Mouse (Mus musculus) limb, embryonic 13.5 days (tissue): ENCODE measurements around the gene Gm42742. TPM values are rescaled to one million over a fixed set of nuclear protein-coding genes. Genes with fewer than 3 reads are reported as not detected.
A peak's percentile ranks its signal among the peaks of the same experiment; 100 is the strongest.

Source experiments
- ATAC-seq: fragments of 200-750 bp; cut with Nextera tagmentation; 2 replicates; pipeline ENCODE4 v1.8.0; 2017; ENCODE audit warnings: low read depth, moderate number of reproducible peaks, moderate TSS enrichment; ENCODE audit not compliant: low FRiP score
- H3K27ac ChIP-seq: fragments of 300-500 bp; sonication (generic); 2 replicates; pipeline ENCODE4 v1.5.1; 2015; ENCODE audit warnings: inconsistent platforms, mild to moderate bottlenecking, moderate library complexity
- H3K27me3 ChIP-seq: fragments of 300-500 bp; sonication (generic); 2 replicates; pipeline ENCODE4 v1.6.1; 2015; ENCODE audit warnings: mild to moderate bottlenecking, inconsistent platforms
- H3K36me3 ChIP-seq: fragments of 300-500 bp; sonication (generic); 2 replicates; pipeline ENCODE4 v1.6.1; 2015; ENCODE audit warnings: inconsistent platforms, mild to moderate bottlenecking, moderate library complexity
- H3K4me1 ChIP-seq: fragments of 300-500 bp; sonication (generic); 2 replicates; pipeline ENCODE4 v1.6.1; 2015; ENCODE audit warnings: inconsistent platforms
- H3K4me2 ChIP-seq: fragments of 300-500 bp; sonication (generic); replicated peaks from 2 replicates; pipeline ENCODE4 v1.6.1; 2015; ENCODE audit warnings: inconsistent platforms, mild to moderate bottlenecking, moderate library complexity
- H3K4me3 ChIP-seq: fragments of 300-500 bp; sonication (generic); 2 replicates; pipeline ENCODE4 v1.5.1; 2015; ENCODE audit warnings: moderate library complexity, mild to moderate bottlenecking, inconsistent platforms
- H3K9ac ChIP-seq: fragments of 300-500 bp; sonication (generic); 2 replicates; pipeline ENCODE4 v1.6.1; 2015; ENCODE audit warnings: mild to moderate bottlenecking, inconsistent platforms
- H3K9me3 ChIP-seq: fragments of 300-500 bp; sonication (generic); 2 replicates; pipeline ENCODE4 v1.6.1; 2016; ENCODE audit warnings: inconsistent platforms
- WGBS: fragments of 180-500 bp; shearing (Covaris S2); methylation state at CpG from one replicate; pipeline ENCODE4 v1.1.7; 2015; 5-methylcytosine and 5-hydroxymethylcytosine counted together
- polyA plus RNA-seq: library from polyadenylated mRNA; unstranded; fragments of >200 nt; fragmentation: Nextera tagmentation; extraction: Ambion mirVana; gene quantifications from 2 replicates; pipeline ENCODE4 v1.2.1, GENCODE M21; 2015

Gm42742 gene
- polyA plus RNA-seq, 1 experiment from 2014 or later, result 64.8 TPM

GRCm38 (mm10) chr7:127011051-127011450, 9.8 kb downstream of the Gm42742 start:
- no peaks in the 10 kb centered on the region for H3K9me3 ChIP-seq
- H3K9ac ChIP-seq, result no peak overlapping the region
- H3K27me3 ChIP-seq, result no peaks in the 10 kb centered on the region
- no peak for ATAC-seq
- H3K36me3 ChIP-seq, result peaks cover 45% of the 10 kb centered on the region
- no peak overlapping the region for H3K27ac ChIP-seq
- 89% methylated on average over 2 of the region's 2 CpGs for WGBS
- H3K4me3 ChIP-seq, result no peak overlapping the region
- no peak overlapping the region for H3K4me2 ChIP-seq
- H3K4me1 ChIP-seq, result peaks cover 24% of the 10 kb centered on the region

GRCm38 (mm10) chr7:127009307-127010085, 11.4 kb downstream of the Gm42742 start:
- Histone ChIP-seq H3K9ac (no peak overlapping the region), H3K9me3 (no peaks in the 10 kb centered on the region), H3K27me3 (no peaks in the 10 kb centered on the region), H3K4me1 (peaks cover 11% of the 10 kb centered on the region), H3K36me3 (peaks cover 30% of the 10 kb centered on the region), H3K4me2 (no peak overlapping the region), H3K4me3 (no peak overlapping the region), H3K27ac (no peak overlapping the region)
- no peak for ATAC-seq
- WGBS, result 83% methylated on average over 17 of the region's 17 CpGs

GRCm38 (mm10) chr7:127008239-127009019, 12.5 kb downstream of the Gm42742 start:
- Histone ChIP-seq H3K27ac (no peak overlapping the region), H3K4me2 (no peak overlapping the region), H3K4me3 (no peak overlapping the region), H3K4me1 (peaks cover 6% of the 10 kb centered on the region; the same call in 1 of the 2 replicates), H3K9me3 (no peaks in the 10 kb centered on the region), H3K36me3 (peaks cover 19% of the 10 kb centered on the region), H3K27me3 (no peaks in the 10 kb centered on the region), H3K9ac (peak overlapping the region; percentile 39; the same call in 1 of the 2 replicates)
- 67% methylated on average over 9 of the region's 9 CpGs for WGBS
- ATAC-seq, result no peak

GRCm38 (mm10) chr7:127007313-127008024, 13.4 kb downstream of the Gm42742 start:
- 86% methylated on average over 6 of the region's 6 CpGs for WGBS
- Histone ChIP-seq H3K4me2 (no peak overlapping the region), H3K9ac (no peak overlapping the region), H3K4me1 (peaks cover 6% of the 10 kb centered on the region; the same call in 1 of the 2 replicates), H3K27ac (no peak overlapping the region), H3K4me3 (no peak overlapping the region), H3K36me3 (peaks cover 10% of the 10 kb centered on the region; the same call in 1 of the 2 replicates), H3K27me3 (no peaks in the 10 kb centered on the region), H3K9me3 (no peaks in the 10 kb centered on the region)
- no peak for ATAC-seq

- ATAC-seq, result no peak
- H3K4me1 ChIP-seq, result peaks cover 6% of the 10 kb centered on the region; the same call in 1 of the 2 replicates
- WGBS, result 82% methylated on average over 4 of the region's 4 CpGs
These were observed 16.6 kb downstream of the Gm42742 start for GRCm38 (mm10) chr7:127004122-127004875.

GRCm38 (mm10) chr7:127003620-127004019, 17.3 kb downstream of the Gm42742 start:
- no peaks in the 10 kb centered on the region for H3K27me3 ChIP-seq
- ATAC-seq, result no peak
- no peaks in the 10 kb centered on the region for H3K36me3 ChIP-seq
- H3K27ac ChIP-seq, result no peak overlapping the region
- no peak overlapping the region for H3K4me2 ChIP-seq
- 88% methylated on average over 5 of the region's 5 CpGs for WGBS
- H3K4me1 ChIP-seq, result peaks cover 6% of the 10 kb centered on the region; the same call in 1 of the 2 replicates
- no peak overlapping the region for H3K4me3 ChIP-seq
- no peaks in the 10 kb centered on the region for H3K9me3 ChIP-seq
- no peak overlapping the region for H3K9ac ChIP-seq

More at GRCm38 (mm10) chr7:127004122-127004875, 16.6 kb downstream of the Gm42742 start:
- Histone ChIP-seq H3K4me2 (no peak overlapping the region), H3K36me3 (no peaks in the 10 kb centered on the region), H3K9me3 (no peaks in the 10 kb centered on the region), H3K4me3 (no peak overlapping the region), H3K27ac (no peak overlapping the region), H3K27me3 (no peaks in the 10 kb centered on the region), H3K9ac (no peak overlapping the region)

- Histone ChIP-seq H3K4me1 (no peaks in the 10 kb centered on the region), H3K36me3 (peaks cover 3% of the 10 kb centered on the region; the same call in 1 of the 2 replicates), H3K27ac (no peak overlapping the region), H3K4me2 (no peak overlapping the region), H3K9me3 (peaks cover 4% of the 10 kb centered on the region; the same call in 1 of the 2 replicates), H3K27me3 (no peaks in the 10 kb centered on the region), H3K9ac (no peak overlapping the region), H3K4me3 (no peak overlapping the region)
- 80% methylated on average over 10 of the region's 10 CpGs for WGBS
- ATAC-seq, result no peak
These were observed 21.3 kb downstream of the Gm42742 start for GRCm38 (mm10) chr7:126999568-126999967.

GRCm38 (mm10) chr7:126996449-126996848, 24.4 kb downstream of the Gm42742 start:
- H3K9ac ChIP-seq, result no peak overlapping the region
- H3K4me3 ChIP-seq, result no peak overlapping the region
- peaks cover 3% of the 10 kb centered on the region; the same call in 1 of the 2 replicates for H3K36me3 ChIP-seq
- no peak overlapping the region for H3K4me2 ChIP-seq
- no peaks in the 10 kb centered on the region for H3K27me3 ChIP-seq
- no peaks in the 10 kb centered on the region for H3K4me1 ChIP-seq
- no peak for ATAC-seq
- 78% methylated on average over 4 of the region's 4 CpGs for WGBS
- H3K27ac ChIP-seq, result no peak overlapping the region
- H3K9me3 ChIP-seq, result peaks cover 4% of the 10 kb centered on the region; the same call in 1 of the 2 replicates

GRCm38 (mm10) chr7:126988816-126989215, 32.1 kb downstream of the Gm42742 start:
- Histone ChIP-seq H3K4me2 (no peak overlapping the region), H3K27me3 (no peaks in the 10 kb centered on the region), H3K4me1 (0 out of 2 replicates have a peak, but pooled peaks cover 4% of the 10 kb centered on the region), H3K36me3 (no peaks in the 10 kb centered on the region), H3K27ac (no peak overlapping the region), H3K9me3 (no peaks in the 10 kb centered on the region), H3K4me3 (no peak overlapping the region), H3K9ac (no peak overlapping the region)
- ATAC-seq, result no peak
- WGBS, result 69% methylated on average over 8 of the region's 8 CpGs

- Histone ChIP-seq H3K4me2 (no peak overlapping the region), H3K36me3 (peaks cover 8% of the 10 kb centered on the region), H3K9me3 (no peaks in the 10 kb centered on the region), H3K27ac (no peak overlapping the region), H3K27me3 (no peaks in the 10 kb centered on the region), H3K4me1 (0 out of 2 replicates have a peak, but pooled peaks cover 4% of the 10 kb centered on the region), H3K9ac (no peak overlapping the region), H3K4me3 (no peak overlapping the region)
- WGBS, result 36% methylated on average over 9 of the region's 9 CpGs
- peak; percentile 57; the same call in 1 of the 2 replicates for ATAC-seq
These were observed 34.6 kb downstream of the Gm42742 start for GRCm38 (mm10) chr7:126986319-126986718.
